Mouse (Mus musculus): ENCODE measurements at regions not wholly inside any gene's neighbourhood (a gene's known extent, or its start where the extent isn't known, plus 50 kb on each side); places are given as distances from the start of the nearest gene placed in this dataset.

- DNase-seq (ENCODE audit: low read depth, low spot score) = no peak
Observed at GRCm38 (mm10) chr1:125307223-125307622, 128.3 kb downstream of the Actr3 start.

DNA sequence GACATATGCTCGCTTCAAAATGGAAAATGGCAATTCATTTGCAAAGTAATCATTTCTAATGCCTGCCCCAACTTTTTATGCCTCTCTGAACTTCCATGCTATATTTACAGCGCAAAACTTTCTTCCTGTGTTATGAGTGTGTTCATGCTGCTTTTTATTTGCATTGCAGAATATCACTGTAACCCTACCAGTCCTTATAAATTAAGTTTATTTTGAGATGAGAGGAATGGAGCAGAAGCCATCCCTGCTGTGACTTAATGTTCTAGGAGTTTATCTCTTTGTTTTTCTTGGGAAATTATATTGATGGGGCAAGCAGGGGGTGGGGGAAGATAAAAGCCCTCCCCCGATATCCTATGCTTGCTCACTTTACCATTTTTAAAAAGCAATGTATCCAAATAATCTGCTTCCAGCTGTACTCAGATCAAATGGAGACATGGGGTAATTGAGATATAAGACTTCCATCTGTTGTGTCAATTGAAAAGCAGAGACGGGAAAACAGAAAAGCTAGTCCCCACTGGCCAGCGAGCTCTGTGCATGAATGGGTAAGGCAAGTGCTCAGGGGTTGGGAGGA lies 136.9 kb downstream of the Actr3 start:
- no peak for DNase-seq (ENCODE audit: low read depth, low spot score)

DNA sequence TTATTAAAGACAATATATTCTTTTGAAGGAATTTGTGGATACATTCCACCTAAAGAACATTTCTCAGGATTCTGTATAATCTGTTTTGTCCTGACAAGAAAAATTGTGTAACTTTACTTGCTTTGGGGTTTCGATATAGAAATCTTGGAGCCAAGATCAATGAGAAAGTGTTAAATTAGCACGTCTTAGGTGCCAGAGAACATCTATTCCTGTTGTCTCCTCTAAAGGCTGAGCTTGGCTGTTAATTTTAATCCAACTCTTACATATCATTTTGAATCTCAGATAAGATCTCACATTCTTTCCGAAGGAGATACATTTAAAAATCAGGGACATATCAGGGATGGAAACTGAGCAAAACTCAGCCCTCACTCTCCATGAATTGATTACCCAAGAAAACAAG lies 139.9 kb downstream of the Actr3 start:
- DNase-seq (ENCODE audit: low read depth, low spot score) = no peak

- no peak for DNase-seq (ENCODE audit: low read depth, low spot score)
Observed at GRCm38 (mm10) chr1:125290320-125291021, 145.1 kb downstream of the Actr3 start.

- DNase-seq (ENCODE audit: low read depth, low spot score) = no peak
Observed at GRCm38 (mm10) chr1:125286347-125286746, 149.2 kb downstream of the Actr3 start.

- no peak for DNase-seq (ENCODE audit: low read depth, low spot score)
Observed at GRCm38 (mm10) chr1:125284693-125285092, 150.8 kb downstream of the Actr3 start.

GRCm38 (mm10) chr1:125273752-125274151 lies 161.8 kb downstream of the Actr3 start:
- DNase-seq (ENCODE audit: low read depth, low spot score) = no peak

DNA sequence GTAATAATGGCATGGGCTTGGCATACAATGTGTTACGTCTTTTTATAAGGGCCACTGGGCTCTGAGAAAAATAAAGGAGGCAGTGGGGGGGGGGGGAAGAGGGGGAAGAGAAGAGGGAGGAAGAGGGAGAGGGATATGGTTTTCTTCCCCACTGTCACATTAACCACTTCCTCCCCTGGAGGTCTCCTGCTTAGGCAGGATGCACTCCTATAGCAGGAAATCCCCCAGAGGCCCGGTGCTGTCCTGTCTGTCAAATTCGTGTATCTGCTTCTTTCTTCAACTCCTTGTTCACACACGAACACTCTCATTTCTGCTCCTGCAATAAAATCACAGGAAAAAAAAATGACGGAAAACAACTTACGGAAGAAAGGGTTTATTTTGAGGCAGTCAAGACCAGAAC lies 171.8 kb downstream of the Actr3 start:
- DNase-seq (ENCODE audit: low read depth, low spot score) = no peak

DNA sequence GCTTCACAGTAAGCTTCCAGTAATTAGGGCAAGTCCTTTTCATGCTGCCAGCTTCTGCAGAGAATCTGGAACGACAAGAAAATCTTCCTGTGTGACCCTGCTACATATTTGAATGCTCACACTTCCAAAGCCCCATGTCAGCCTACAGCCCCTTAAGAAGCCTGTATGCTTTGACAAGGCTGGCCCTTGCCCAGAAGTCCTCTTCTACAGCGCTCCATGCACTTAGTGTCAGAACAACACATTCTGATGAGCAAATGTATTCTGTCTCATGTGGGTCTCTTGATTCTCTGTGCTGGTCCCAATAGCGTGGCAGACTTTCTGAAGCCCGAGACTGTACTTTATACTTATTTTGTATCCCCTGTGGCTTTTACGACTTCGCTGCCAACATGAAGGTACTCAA lies 172.5 kb downstream of the Actr3 start:
- DNase-seq (ENCODE audit: low read depth, low spot score) = no peak

GRCm38 (mm10) chr1:125242345-125242744 lies 193.2 kb downstream of the Actr3 start:
- DNase-seq (ENCODE audit: low read depth, low spot score) = no peak

DNA sequence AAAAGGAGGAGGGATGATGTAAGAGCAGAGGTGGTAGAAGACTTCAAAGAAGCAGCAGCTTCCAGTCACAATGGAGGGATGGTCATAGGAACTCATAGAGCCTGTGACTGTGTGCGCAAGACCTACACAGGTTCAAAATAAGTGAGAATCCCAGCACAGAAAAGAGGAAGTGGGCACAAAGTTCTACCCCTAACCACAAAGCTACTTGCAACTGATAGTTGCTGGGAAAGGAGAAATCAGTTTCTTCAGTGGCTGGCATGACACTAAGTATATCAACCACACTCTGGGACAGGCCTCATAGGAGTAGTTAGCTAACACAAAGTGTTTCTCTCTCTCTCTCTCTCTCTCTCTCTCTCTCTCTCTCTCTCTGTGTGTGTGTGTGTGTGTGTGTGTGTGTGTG lies 193.8 kb downstream of the Actr3 start:
- no peak for DNase-seq (ENCODE audit: low read depth, low spot score)

DNA sequence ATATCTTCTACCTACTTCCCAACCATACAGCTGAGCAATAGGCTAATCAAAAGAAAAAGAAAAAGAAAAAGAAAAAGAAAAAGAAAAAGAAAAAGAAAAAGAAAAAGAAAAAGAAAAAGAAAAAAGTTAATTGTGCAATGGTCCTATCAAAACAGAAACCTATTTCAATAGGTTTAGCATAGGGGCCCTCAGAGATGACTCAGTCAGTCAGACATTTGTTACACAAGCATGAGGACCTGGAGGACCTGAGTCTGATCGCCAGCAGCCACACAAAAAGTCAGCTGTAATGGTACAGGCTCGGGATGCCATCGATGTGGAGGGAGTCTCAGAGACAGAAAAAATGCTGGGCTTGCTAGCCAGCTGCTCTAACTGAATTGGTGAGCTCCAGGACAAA lies 197.9 kb downstream of the Actr3 start:
- no peak for DNase-seq (ENCODE audit: low read depth, low spot score)

- no peak for DNase-seq (ENCODE audit: low read depth, low spot score)
Observed at GRCm38 (mm10) chr1:125236948-125237594, 198.5 kb downstream of the Actr3 start.

- DNase-seq (ENCODE audit: low read depth, low spot score) = no peak
Observed at GRCm38 (mm10) chr1:125234747-125235146, 200.8 kb downstream of the Actr3 start.

DNA sequence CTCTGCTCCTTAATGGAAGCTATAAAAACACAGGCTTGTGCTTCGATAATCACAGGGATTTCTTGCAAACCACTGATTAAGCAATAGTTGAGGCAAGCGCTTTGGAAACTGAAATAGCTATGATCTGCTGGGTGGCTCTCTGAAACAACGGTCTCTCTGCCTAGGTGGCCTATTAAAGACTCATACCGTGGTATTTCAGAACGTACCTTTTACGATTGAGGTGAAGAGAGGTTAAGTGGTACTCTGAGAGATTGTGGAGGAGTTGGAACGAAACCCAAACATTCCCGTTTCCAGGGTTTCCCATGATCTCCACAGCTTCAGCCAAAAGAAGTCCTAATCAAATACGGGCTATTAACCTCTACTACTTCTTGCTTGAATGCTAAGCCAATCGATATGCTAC lies 212.2 kb downstream of the Actr3 start:
- no peak for DNase-seq (ENCODE audit: low read depth, low spot score)

DNA sequence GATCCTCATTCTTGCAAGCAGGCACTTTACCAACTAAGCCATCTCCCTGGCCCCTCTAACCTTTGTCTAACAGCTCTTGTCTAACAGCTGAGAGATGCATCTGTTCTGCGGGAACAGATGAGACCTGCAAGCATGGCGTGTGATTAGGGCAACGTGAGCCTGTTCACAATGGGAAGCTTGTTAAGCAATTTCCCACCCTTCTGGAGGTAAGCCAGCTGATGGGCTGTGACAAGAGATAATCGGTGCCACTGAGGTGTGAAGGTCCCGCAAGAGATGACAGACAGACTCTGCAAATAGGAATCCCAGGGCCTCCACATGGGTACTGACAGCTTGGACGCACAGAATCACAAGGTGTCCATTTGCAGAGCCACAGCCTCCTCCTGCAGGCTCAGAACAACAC lies 219.3 kb downstream of the Actr3 start:
- DNase-seq (ENCODE audit: low read depth, low spot score) = peak; percentile 14

- no peak for DNase-seq (ENCODE audit: low read depth, low spot score)
Observed at GRCm38 (mm10) chr1:125187091-125187490, 248.4 kb downstream of the Actr3 start.

- DNase-seq (ENCODE audit: low read depth, low spot score) = no peak
Observed at GRCm38 (mm10) chr1:125176124-125176937, 259.2 kb downstream of the Actr3 start.

DNA sequence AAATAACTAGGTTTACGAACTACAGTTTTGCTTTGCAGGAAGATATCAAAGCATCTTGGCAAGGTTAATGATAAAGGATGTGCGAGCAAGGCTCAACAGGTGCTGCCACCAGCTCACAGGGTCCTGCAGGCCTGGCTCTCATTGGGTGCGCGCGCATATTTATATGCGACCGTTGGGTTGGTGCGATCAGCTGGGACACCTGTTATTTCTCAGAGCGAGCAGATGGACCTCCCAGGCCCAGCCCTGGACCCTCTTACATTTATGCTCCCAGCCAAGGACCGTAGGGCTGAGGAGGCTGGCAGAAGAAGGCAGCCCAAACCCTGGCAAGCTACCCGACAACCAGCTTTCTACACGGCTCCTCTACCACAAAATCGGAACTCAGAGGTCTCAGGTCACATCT lies 260.8 kb downstream of the Actr3 start:
- no peak for DNase-seq (ENCODE audit: low read depth, low spot score)

- no peak for DNase-seq (ENCODE audit: low read depth, low spot score)
Observed at GRCm38 (mm10) chr1:125172474-125172873, 263.1 kb downstream of the Actr3 start.

DNA sequence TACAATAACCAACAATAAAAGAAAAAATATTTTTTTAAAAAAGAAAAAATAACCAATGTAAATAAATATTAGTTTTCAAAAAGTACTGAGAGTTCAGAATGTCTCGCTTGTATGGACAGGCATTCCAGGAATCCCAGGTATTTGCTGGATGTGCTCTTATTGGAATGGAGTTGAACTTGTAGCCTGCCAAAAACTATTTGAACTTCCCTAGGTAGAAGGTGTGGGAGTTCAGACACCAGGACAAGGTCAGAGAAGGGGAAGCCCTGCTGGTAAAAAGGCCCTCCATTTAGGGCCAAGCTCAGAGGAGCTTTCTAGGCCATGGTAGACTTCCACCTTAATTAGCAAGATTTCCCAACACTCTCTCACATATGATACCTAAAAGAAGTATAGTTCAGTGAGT lies 270.3 kb downstream of the Actr3 start:
- no peak for DNase-seq (ENCODE audit: low read depth, low spot score)

DNA sequence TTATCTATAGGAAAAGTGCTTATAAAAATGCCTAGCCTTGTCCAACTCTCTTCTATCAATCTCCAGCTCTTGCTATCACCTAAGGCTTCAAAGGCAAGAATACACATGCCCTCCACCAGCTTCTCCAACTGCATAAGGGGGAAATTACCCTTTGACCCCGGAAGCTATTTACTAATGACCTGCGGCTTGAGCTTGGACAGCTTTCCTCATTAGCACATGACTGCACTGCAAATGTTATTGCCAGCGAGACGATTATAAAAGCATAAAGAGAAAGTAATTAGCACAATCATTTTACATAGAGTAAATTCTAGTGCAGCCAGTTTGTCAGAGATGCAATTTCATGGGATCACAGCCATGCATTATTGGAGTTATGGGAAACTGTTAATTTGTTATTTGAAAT lies 277.0 kb downstream of the Actr3 start:
- no peak for DNase-seq (ENCODE audit: low read depth, low spot score)

All from retina, postnatal 7 days (tissue).